Mouse (Mus musculus) liver, postnatal 0 days (tissue): Measurements from ENCODE around the gene Col4a2.

ENCODE experiments used
- CTCF ChIP-seq: sonication (generic); IDR thresholded peaks from 2 replicates; pipeline ENCODE4 v1.5.1; 2016; ENCODE audit warnings: antibody characterized with exemption, low read depth
- EP300 ChIP-seq: IDR thresholded peaks from 2 replicates; pipeline ENCODE4 v1.6.1; 2016; ENCODE audit warnings: antibody characterized with exemption, low read depth, mild to moderate bottlenecking

DNA sequence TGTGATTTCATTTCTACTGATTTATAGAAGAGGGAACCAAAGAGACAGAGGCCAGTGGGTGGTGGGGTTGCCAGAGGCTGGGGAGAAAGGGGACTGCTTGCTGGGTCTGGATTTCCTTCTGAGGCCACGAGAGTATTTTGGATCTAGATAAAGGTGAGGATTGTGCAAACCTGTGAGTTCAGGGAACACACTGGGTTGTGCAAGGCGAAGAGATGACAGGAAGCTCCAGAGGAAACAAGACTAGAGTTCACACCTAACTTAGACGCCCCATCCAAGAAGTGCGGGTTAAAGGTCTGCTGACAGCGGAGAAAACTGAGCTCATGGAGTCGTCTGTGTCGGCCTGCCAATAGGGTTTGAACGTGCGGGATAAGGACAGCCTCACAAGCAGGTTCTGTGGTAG lies 84.5 kb downstream of the Col4a2 start:
- TF ChIP-seq CTCF: no peak
- TF ChIP-seq EP300: no peak
